Mouse (Mus musculus) left cerebral cortex, postnatal 14 days (tissue): ENCODE measurements around the gene Fdx1l. TPM values are rescaled to one million over a fixed set of nuclear protein-coding genes. Genes with fewer than 3 reads are reported as not detected.
A peak's percentile ranks its signal among the peaks of the same experiment; 100 is the strongest.

Source experiments
- DNase-seq, 2 experiments: peaks; one replicate each; pipeline ENCODE4 v3.0.0; 2021 to 2022; ENCODE audit warnings: low spot score in 2 of 2, mixed read lengths in 1 of 2
- intact Hi-C: fragments of 180-260 bp; cut with DNase I; formaldehyde crosslinking; loops from one replicate; pipeline ENCODE4 v1.15.1; 2025
- microRNA-seq, 2 experiments: library from miRNA; unstranded; fragments of <30 nt; microRNA quantifications; one replicate each; pipeline ENCODE4 v1.2.0; 2022
- total RNA-seq, 2 experiments: library from RNA; stranded (reverse); gene quantifications; 2 replicates each; pipeline ENCODE4 v1.2.3; 2021

The Fdx1l gene
- total RNA-seq, 2 experiments from 2014 or later: 54.8 to 55.0 TPM

DNA sequence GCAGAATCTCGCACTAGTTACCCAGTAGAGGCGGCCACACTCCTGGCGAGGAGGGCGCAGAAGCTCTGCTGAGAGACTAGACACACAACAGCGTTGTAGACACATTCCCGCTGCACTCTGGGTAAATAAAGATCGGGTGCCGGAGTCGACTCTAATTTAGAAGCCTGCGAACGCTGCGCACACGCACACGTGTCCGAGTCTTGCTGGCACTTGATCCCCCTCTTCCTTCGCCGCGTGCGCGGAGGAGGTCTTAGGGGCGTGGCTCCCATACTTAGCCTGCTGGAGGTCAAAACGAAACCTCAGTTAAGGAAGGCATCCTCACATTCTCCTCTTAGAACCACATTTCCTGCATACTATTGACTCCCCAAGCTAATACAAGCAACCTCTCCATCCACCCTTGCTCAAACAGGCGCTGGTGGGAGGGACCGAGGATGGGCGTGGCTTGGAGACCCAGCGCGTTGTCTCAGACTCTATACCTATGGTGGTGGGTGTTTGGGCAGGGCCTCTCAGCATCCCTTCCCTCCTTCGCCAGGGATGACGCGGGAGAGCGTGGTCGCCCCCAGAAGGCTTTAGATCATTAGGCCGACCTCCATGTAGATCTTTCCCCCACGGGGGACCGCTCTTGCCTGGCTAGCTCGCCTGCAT is 42.0 kb downstream of the Fdx1l start:
- intact Hi-C loops: loop anchor here (5.0 kb wide), 2 partner anchors 61 to 106 kb away; partner anchors contain the start of genes Gm38431 and Raver1
- peak; percentile 84 to 93 for DNase-seq

DNA sequence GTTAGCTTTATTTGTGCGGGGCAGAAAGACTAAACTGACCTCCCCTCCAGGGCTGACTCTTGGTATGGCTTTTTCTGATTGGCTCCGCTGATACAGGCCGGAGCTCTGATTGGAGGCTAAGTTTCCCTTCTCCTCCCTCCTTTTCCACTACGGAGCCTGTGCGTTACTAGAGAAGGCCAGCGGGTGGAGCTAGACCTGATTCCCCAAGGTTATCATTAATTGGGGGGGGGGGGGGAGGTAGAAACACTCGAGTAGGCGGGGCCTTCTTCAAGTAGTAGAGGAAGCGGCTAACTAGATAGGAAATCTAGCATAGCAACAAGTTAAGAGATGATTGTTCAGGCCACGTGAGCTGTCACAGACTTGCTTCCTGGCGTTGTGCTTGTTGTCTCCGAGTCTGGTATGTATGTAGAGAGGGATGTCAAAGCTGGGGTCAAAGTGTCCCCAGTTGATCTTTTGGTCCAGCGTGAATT is 42.6 kb downstream of the Fdx1l start:
- DNase-seq: peak; percentile 86 to 92
- intact Hi-C loops: loop anchor here (5.0 kb wide), 2 partner anchors 61 to 106 kb away; partner anchors contain the start of genes Gm38431 and Raver1

DNA sequence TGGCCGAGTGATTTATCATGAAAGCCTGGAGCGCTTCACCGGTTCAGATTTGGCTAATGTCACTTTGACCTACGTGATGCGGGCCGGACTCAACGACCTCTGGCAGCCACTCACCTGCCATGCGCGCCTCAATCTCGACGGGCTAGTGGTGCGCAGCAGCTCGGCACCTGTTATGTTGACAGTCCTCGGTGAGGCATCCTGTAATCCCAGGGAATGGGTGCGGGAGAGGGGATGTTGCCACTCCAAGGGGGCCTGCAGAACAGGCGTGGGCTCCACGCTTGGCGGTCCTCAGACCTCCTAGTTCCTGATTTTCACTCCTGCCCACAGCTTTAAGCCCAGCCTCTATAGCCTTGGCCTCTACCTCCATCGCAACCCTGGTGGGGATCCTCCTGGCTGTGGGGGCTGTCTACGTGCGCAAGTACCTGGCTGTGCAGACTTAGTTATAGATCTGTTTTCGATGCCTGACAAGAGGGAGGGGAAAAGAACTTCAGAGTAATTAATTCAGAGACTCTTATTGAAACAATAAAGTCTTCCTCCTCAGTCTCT is 43.3 kb downstream of the Fdx1l start:
- no peak for DNase-seq
- intact Hi-C loops: loop anchor here (5.0 kb wide), 2 partner anchors 62 to 107 kb away; partner anchors contain the start of genes Gm38431 and Raver1

DNA sequence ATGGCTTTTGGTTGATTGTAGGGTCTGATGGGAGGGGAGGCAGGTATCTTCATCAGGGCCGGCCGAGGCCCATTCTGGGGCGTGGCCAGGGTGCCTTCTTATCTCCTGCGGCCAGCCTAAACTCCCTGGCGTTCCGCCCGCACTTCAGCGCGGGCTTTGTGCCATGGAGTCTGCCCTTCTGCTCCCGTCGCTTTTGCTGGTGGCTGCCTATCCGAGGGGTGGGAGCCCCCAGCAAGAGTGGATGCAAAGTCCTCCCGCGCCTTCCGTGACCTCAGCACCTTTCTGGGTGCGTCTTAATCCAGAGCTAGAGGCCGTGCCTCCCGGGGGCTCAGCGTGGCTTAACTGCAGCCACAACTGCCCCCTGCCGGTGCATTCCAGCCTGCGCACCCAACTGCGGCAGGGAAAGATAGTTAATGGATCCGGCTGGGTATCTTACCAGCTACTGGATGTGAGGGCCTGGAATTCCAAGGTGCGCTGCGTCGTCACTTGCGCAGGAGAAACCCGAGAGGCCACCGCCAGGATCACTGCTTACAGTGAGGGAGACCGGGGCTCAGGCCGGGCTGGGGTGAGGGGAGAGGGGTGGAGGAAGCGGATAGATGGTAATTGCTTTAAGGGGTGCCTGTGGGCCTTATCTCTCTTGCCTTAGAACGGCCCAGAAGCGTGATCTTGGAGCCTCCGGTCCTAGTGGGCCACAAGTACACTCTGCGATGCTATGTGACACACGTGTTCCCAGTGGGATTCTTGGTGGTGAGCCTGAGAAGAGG is 43.9 kb downstream of the Fdx1l start, which contains the start of gene Icam4:
Gene Icam4 (plus strand): TSS at position 83 of the 764 bp plus-strand sequence.
- intact Hi-C loops: loop anchor here (5.0 kb wide), 2 partner anchors 63 to 108 kb away; partner anchors contain the start of genes Gm38431 and Raver1
- DNase-seq: peak; percentile 78 to 81

DNA sequence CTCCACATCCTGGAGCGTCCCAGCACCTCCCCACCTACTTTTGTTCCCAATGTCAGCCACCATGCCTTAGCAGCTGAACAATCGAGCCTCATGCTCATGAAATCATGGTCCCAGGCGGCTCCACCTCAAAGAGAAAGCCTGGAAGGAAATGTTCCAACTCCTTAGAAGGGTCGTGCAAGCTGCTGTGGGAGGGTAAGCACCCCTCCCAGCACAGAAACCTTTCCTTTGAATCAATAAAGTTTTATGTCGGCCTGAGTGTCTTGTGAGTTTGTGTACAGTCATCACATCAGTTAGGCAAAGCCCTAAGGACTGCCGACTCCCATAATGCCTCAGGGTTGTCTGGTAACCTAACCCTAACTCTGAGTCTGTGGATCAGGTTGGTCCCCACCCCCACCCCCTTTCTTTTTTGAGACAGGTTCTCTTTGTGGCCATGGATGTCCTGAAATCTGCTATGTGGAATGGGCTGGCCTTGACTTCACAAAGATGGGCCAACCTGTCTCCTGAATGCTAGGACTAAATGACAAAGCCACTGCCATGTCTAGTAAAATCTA is 44.8 kb downstream of the Fdx1l start:
- intact Hi-C loops: no loop called here
- no peak for DNase-seq

DNA sequence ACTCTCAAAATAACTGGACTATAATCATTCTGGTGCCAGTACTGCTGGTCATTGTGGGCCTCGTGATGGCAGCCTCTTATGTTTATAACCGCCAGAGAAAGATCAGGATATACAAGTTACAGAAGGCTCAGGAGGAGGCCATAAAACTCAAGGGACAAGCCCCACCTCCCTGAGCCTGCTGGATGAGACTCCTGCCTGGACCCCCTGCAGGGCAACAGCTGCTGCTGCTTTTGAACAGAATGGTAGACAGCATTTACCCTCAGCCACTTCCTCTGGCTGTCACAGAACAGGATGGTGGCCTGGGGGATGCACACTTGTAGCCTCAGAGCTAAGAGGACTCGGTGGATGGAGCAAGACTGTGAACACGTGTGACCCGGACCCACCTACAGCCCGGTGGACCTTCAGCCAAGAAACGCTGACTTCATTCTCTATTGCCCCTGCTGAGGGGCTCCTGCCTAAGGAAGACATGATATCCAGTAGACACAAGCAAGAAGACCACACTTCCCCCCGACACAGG is 45.6 kb downstream of the Fdx1l start:
- intact Hi-C loops: no loop called here
- no peak for DNase-seq

DNA sequence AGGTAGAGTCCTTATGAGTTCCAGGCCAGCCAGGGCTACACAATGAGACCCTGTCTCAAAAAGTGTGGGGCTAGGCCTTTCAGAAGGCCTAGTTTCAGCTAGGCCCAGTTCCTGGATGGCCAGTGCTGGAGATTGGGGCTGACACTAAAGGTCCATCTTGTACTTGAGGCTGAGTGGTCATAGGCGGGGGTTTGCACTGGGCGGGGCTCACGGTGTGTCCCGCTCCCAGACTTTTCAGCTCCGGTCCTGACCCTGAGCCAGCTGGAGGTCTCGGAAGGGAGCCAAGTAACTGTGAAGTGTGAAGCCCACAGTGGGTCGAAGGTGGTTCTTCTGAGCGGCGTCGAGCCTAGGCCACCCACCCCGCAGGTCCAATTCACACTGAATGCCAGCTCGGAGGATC is 46.6 kb downstream of the Fdx1l start:
- DNase-seq: no peak

DNA sequence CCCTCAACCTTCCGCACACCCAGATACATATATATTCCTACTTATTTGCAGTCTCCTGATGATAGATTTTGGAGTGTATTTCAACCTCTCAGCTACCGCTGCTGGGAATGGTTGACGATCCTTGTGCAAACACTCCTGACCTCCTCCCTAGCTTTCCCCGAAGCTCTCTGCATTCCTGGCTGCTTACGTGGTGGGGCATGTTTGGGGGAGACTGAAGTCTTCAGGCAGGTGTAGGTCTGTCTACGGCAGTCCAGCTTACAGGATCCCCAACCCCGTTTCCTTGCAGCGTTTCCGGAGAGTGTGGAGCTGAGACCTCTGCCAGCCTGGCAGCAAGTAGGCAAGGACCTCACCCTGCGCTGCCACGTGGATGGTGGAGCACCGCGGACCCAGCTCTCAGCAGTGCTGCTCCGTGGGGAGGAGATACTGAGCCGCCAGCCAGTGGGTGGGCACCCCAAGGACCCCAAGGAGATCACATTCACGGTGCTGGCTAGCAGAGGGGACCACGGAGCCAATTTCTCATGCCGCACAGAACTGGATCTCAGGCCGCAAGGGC is 48.1 kb downstream of the Fdx1l start:
- intact Hi-C loops: no loop called here
- DNase-seq: no peak

More for the DNA sequence above, 46.6 kb downstream of the Fdx1l start:
- intact Hi-C loops: no loop called here

DNA sequence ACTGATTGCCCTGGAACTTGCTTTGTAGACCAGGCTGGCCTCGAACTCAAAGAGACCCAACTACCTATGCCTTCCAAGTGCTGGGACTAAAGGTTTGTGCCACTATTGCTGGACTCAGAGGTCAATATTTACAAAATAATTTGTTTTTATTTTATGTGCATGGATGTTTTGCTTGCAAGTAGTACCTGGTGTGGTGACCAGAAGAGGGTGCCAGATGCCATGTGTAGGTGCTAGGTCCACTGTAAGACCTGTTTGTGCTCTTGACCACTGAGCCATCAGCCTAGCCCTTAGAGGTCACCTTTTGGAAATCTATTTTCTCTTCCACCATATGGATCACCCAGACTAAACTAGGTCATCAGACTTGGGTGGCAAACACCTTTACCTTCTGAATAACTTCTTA is 50.7 kb downstream of the Fdx1l start:
- DNase-seq: no peak
- intact Hi-C loops: no loop called here

DNA sequence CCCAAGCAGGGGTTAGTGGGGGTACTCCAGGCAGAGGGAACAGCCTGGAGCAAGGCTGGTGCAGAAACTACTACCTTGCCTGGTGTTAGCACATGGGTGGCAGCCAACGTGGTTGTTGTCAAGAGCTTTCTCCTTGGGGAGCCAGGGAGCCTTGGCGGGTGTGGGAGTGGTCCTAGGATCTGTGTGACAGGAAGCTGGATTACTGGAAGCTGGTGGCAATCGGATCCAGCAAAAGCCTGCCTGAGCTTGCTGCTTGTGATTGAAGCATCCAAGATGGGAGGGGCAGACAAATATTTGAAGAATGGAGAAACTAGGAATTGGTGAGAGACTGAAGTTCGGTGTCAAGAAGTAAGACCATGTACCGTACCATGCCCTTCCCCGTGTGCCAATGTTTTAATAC is 51.1 kb downstream of the Fdx1l start:
- no peak for DNase-seq
- intact Hi-C loops: no loop called here

DNA sequence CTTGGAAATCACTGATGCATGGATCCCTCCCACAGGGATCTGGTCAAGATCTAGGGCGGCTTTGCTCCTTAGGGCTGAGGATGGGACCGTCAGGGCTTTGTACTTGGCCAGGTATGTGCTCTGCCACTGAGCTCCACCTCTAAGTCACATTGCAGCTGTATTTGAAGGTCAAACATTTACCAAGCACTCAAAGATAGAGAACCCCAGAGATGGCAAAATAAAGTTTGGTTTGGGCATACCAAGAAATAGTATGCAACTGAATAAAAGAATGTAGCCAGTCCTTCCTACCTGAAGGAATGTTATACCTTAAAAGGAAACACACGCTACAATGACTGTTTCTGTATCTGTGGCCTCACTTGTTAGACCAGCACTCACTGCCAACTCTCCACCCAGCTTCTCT is 52.1 kb downstream of the Fdx1l start:
- no peak for DNase-seq
- intact Hi-C loops: no loop called here

DNA sequence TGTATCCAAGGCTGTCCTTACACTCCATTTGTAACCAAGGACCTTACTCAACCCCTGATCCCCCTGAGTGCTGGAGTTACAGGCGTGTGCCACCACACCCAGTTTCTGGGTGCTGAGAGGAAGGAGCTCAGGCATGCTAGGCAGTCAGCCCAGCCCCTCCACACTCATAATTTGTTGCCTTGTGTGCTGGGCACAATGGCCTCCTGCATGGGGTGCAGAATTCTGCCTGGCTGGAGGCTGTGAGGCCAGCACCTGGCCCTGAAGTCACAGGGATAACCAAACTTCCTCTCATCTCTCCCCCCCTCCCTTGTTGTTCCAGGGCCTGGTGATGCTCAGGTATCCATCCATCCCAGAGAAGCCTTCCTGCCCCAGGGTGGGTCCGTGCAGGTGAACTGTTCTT is 54.8 kb downstream of the Fdx1l start:
- intact Hi-C loops: no loop called here
- no peak for DNase-seq

Small RNA genes within 50 kb of the gene (microRNA-seq; reads per million reads assigned to microRNA genes)
- gene Mir1900 (0 reads per million in 2 experiments), gene Mir7082 (1.3 to 1.8 reads per million in 2 experiments)

Other genes with a start within 250 kb of the Fdx1l start
- gene A230050P20Rik, start 205.0 kb downstream of the Fdx1l start, total RNA-seq: 10 to 100 TPM; 54.4 to 57.9 TPM
- gene Angptl6, start 193.9 kb downstream of the Fdx1l start, total RNA-seq: 10 to 100 TPM; 10.3 to 11.1 TPM
- gene Ppan, start 185.4 kb downstream of the Fdx1l start, total RNA-seq: 10 to 100 TPM; 22.8 to 25.7 TPM
- 100 to 1,000 TPM; 119 to 124 TPM for gene Eif3g, start 175.0 kb downstream of the Fdx1l start, total RNA-seq
- gene Dnmt1, start 113.7 kb downstream of the Fdx1l start, total RNA-seq: 10 to 100 TPM; 39.9 to 43.6 TPM
- gene S1pr2, start 96.8 kb downstream of the Fdx1l start, total RNA-seq: 1 to 10 TPM; 1.6 to 1.8 TPM
- gene Mrpl4, start 70.9 kb downstream of the Fdx1l start, total RNA-seq: 10 to 100 TPM; 58.7 to 62.9 TPM
- gene Icam1, start 57.6 kb downstream of the Fdx1l start, total RNA-seq: 1 to 10 TPM; 3.0 to 3.6 TPM
- under 1 TPM in 1 of 2 experiments, not detected in 1; 0.86 TPM for gene Icam4, start 44.2 kb downstream of the Fdx1l start, total RNA-seq
- 100 to 1,000 TPM; 294 to 307 TPM for gene Icam5, start 41.5 kb downstream of the Fdx1l start, total RNA-seq
- 1 to 10 TPM in 1 of 2 experiments, not detected in 1; 1.8 TPM for gene Zglp1, start 6.5 kb downstream of the Fdx1l start, total RNA-seq
- gene Gm49373, start 518 bp downstream of the Fdx1l start, total RNA-seq: under 1 TPM; 0.72 to 0.90 TPM
- gene Gm38431, start 18.4 kb upstream of the Fdx1l start, total RNA-seq: 1 to 10 TPM; 1.8 to 2.6 TPM
- 10 to 100 TPM; 30.0 to 30.9 TPM for gene Raver1, start 18.4 kb upstream of the Fdx1l start, total RNA-seq
- 10 to 100 TPM; 11.7 to 12.0 TPM for gene Tyk2, start 57.6 kb upstream of the Fdx1l start, total RNA-seq
- 100 to 1,000 TPM; 128 to 131 TPM for gene Cdc37, start 76.4 kb upstream of the Fdx1l start, total RNA-seq
- gene Pde4a, start 92.1 kb upstream of the Fdx1l start, total RNA-seq: 10 to 100 TPM; 76.2 to 79.6 TPM
- 10 to 100 TPM; 47.2 to 50.5 TPM for gene Keap1, start 165.7 kb upstream of the Fdx1l start, total RNA-seq
- gene S1pr5, start 174.8 kb upstream of the Fdx1l start, total RNA-seq: 1 to 10 TPM; 3.4 to 5.2 TPM
- gene Atg4d, start 191.7 kb upstream of the Fdx1l start, total RNA-seq: 10 to 100 TPM; 35.3 to 37.5 TPM
- 10 to 100 TPM; 31.9 to 32.3 TPM for gene Kri1, start 214.4 kb upstream of the Fdx1l start, total RNA-seq
- gene Cdkn2d, start 217.8 kb upstream of the Fdx1l start, total RNA-seq: 10 to 100 TPM; 57.5 to 62.9 TPM
- gene Ap1m2, start 238.7 kb upstream of the Fdx1l start, total RNA-seq: 1 to 10 TPM in 1 of 2 experiments, under 1 TPM in 1; 0.13 to 2.3 TPM
- 10 to 100 TPM; 56.2 to 56.5 TPM for gene Slc44a2, start 247.1 kb upstream of the Fdx1l start, total RNA-seq